Mouse (Mus musculus) thymus, postnatal 4 days (tissue): ENCODE measurements around the gene Gnb1l.
A peak's percentile ranks its signal among the peaks of the same experiment; 100 is the strongest.
"Not testable (repeated sequence)": the region's sequence is repeated elsewhere in the genome, so short reads cannot be mapped to it uniquely, and the experiment has no call there.

Experiments
- DNase-seq: peaks from one replicate; pipeline ENCODE4 v3.0.0; 2021

Gene Gnb1l

GRCm38 (mm10) chr16:18483839-18484238 is 14.7 kb upstream of the Gnb1l start:
- peak; percentile 5 for DNase-seq

- DNase-seq = no peak
These were observed 14.1 kb upstream of the Gnb1l start for GRCm38 (mm10) chr16:18484386-18484785.

- DNase-seq = peak; percentile 6
These were observed 13.6 kb upstream of the Gnb1l start for GRCm38 (mm10) chr16:18484794-18485435.

GRCm38 (mm10) chr16:18486126-18486525 is 12.4 kb upstream of the Gnb1l start:
- peak; percentile 13 for DNase-seq

GRCm38 (mm10) chr16:18490281-18490680 is 8.2 kb upstream of the Gnb1l start:
- DNase-seq = peak; percentile 1

GRCm38 (mm10) chr16:18490894-18491293 is 7.6 kb upstream of the Gnb1l start:
- peak; percentile 6 for DNase-seq

GRCm38 (mm10) chr16:18497865-18498515 is 523 bp upstream of the Gnb1l start:
- no peak for DNase-seq

- DNase-seq = no peak
These were observed 483 bp downstream of the Gnb1l start for GRCm38 (mm10) chr16:18498996-18499395.

- DNase-seq = peak; percentile 69
These were observed 3.0 kb downstream of the Gnb1l start for GRCm38 (mm10) chr16:18501531-18501930.

- DNase-seq = peak; percentile 69
These were observed 5.2 kb downstream of the Gnb1l start for GRCm38 (mm10) chr16:18503566-18504342.

- DNase-seq = no peak
These were observed 8.1 kb downstream of the Gnb1l start for GRCm38 (mm10) chr16:18506524-18507199.

- DNase-seq = no peak
These were observed 8.7 kb downstream of the Gnb1l start for GRCm38 (mm10) chr16:18507200-18507549.

GRCm38 (mm10) chr16:18511741-18512140 is 13.2 kb downstream of the Gnb1l start:
- DNase-seq = no peak

GRCm38 (mm10) chr16:18513508-18513907 is 15.0 kb downstream of the Gnb1l start:
- no peak for DNase-seq

- DNase-seq = peak; percentile 88
These were observed 19.6 kb downstream of the Gnb1l start for GRCm38 (mm10) chr16:18518091-18518490.

- no peak for DNase-seq
These were observed 25.2 kb downstream of the Gnb1l start for GRCm38 (mm10) chr16:18523563-18524245.

GRCm38 (mm10) chr16:18528656-18529055 is 30.1 kb downstream of the Gnb1l start:
- DNase-seq = no peak

GRCm38 (mm10) chr16:18533061-18533460 is 34.5 kb downstream of the Gnb1l start:
- DNase-seq = not testable (repeated sequence)

- DNase-seq = no peak
These were observed 39.0 kb downstream of the Gnb1l start for GRCm38 (mm10) chr16:18537407-18537990.

GRCm38 (mm10) chr16:18539281-18539680 is 40.8 kb downstream of the Gnb1l start:
- DNase-seq = no peak

GRCm38 (mm10) chr16:18543151-18543829 is 44.8 kb downstream of the Gnb1l start:
- DNase-seq = no peak

- DNase-seq = no peak
These were observed 49.4 kb downstream of the Gnb1l start for GRCm38 (mm10) chr16:18547891-18548290.
